Mouse (Mus musculus) adrenal gland, adult (tissue): ENCODE measurements around the gene Bcl7a.

Experiments
- DNase-seq, 2 experiments: peaks; one replicate each; pipeline ENCODE4 v3.0.0; 2022 to 2023; ENCODE audit warnings: low spot score in 1 of 2; ENCODE audit not compliant: inconsistent age in 2 of 2

The Bcl7a gene

GRCm38 (mm10) chr5:123376569-123376968 is 32.9 kb downstream of the Bcl7a start:
- peak; percentile 84 to 88 for DNase-seq

- peak; percentile 83 to 95 for DNase-seq
Measured at GRCm38 (mm10) chr5:123377120-123377955, 33.7 kb downstream of the Bcl7a start.

GRCm38 (mm10) chr5:123378712-123379111 is 35.1 kb downstream of the Bcl7a start:
- peak in 1 of 2 experiments; percentile 33 for DNase-seq

GRCm38 (mm10) chr5:123379504-123379931 is 35.9 kb downstream of the Bcl7a start:
- no peak for DNase-seq

GRCm38 (mm10) chr5:123381968-123382367 is 38.3 kb downstream of the Bcl7a start:
- peak; percentile 69 to 81 for DNase-seq

- no peak for DNase-seq
Measured at GRCm38 (mm10) chr5:123382686-123383085, 39.1 kb downstream of the Bcl7a start.

GRCm38 (mm10) chr5:123388452-123388851 is 44.8 kb downstream of the Bcl7a start:
- no peak for DNase-seq

GRCm38 (mm10) chr5:123390536-123391441 is 47.2 kb downstream of the Bcl7a start:
- DNase-seq = no peak

- DNase-seq = peak; percentile 46 to 79
Measured at GRCm38 (mm10) chr5:123391442-123391809, 47.8 kb downstream of the Bcl7a start.

GRCm38 (mm10) chr5:123393786-123394302 is 50.2 kb downstream of the Bcl7a start:
- no peak for DNase-seq

GRCm38 (mm10) chr5:123394303-123394956 is 50.8 kb downstream of the Bcl7a start, which contains the start of gene Mlxip:
Gene Mlxip, plus strand, starts transcription at chr5:123394798.
- peak; percentile 98 to 99 for DNase-seq

- DNase-seq = peak in 1 of 2 experiments; percentile 82
Measured at GRCm38 (mm10) chr5:123394957-123395881, 51.6 kb downstream of the Bcl7a start.

GRCm38 (mm10) chr5:123396901-123397464 is 53.3 kb downstream of the Bcl7a start:
- peak in 1 of 2 experiments; percentile 41 for DNase-seq

- peak; percentile 47 to 70 for DNase-seq
Measured at GRCm38 (mm10) chr5:123397786-123398185, 54.2 kb downstream of the Bcl7a start.

- peak in 1 of 2 experiments; percentile 18 for DNase-seq
Measured at GRCm38 (mm10) chr5:123398856-123399498, 55.3 kb downstream of the Bcl7a start.

GRCm38 (mm10) chr5:123404480-123404879 is 60.8 kb downstream of the Bcl7a start:
- no peak for DNase-seq

- DNase-seq = no peak
Measured at GRCm38 (mm10) chr5:123406952-123407351, 63.3 kb downstream of the Bcl7a start.

- no peak for DNase-seq
Measured at GRCm38 (mm10) chr5:123408176-123408575, 64.5 kb downstream of the Bcl7a start.

- DNase-seq = no peak
Measured at GRCm38 (mm10) chr5:123412193-123412592, 68.6 kb downstream of the Bcl7a start.
